Mouse (Mus musculus) retina, adult 2 months (tissue): ENCODE measurements around the gene Hoxd13.

ENCODE experiments used
- DNase-seq: peaks from one replicate; pipeline ENCODE4 v3.0.0-alpha.2; 2012; ENCODE audit warnings: low read depth, low spot score

Hoxd13 gene

DNA sequence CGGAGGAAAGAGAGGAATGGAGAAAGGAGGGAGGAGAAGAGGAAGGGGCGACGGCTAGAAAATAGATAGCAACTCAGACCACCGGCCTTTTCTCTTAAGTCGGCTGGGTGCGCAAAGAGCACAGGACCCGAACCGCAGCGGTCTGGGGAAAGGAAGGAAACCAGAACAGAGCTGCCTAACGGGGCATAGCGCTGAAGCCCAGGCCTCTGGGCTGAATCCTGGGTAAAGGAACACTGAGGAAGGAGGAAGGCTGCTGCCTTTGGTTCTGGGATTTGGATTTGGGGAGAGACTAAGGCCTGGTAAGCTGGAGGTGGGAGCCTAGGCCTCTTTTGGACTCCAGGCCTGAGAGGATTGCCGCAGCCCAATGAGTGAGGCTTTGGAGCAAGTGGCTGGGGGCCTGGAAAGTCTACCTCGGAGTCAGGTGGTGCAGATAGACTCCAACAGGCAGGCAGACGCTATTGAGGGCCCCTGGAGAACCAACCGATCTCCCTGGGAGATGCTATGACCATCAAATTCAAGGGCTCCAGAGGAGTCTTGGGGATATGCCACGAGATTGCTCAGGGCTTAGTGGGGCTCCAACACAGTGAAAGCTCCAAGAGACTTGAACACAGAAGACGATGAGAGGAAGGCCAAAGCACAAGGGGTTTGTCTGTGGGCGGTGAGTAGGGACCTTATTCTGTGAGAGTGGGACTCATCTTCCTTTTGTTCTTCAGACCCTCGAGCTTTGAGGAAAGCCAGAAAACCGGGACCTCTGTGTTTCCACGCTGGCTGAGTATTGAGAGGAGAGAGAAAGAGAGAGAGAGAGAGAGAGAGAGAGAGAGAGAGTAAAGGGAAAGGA, 12.7 kb downstream of the Hoxd13 start:
- DNase-seq, result no peak

DNA sequence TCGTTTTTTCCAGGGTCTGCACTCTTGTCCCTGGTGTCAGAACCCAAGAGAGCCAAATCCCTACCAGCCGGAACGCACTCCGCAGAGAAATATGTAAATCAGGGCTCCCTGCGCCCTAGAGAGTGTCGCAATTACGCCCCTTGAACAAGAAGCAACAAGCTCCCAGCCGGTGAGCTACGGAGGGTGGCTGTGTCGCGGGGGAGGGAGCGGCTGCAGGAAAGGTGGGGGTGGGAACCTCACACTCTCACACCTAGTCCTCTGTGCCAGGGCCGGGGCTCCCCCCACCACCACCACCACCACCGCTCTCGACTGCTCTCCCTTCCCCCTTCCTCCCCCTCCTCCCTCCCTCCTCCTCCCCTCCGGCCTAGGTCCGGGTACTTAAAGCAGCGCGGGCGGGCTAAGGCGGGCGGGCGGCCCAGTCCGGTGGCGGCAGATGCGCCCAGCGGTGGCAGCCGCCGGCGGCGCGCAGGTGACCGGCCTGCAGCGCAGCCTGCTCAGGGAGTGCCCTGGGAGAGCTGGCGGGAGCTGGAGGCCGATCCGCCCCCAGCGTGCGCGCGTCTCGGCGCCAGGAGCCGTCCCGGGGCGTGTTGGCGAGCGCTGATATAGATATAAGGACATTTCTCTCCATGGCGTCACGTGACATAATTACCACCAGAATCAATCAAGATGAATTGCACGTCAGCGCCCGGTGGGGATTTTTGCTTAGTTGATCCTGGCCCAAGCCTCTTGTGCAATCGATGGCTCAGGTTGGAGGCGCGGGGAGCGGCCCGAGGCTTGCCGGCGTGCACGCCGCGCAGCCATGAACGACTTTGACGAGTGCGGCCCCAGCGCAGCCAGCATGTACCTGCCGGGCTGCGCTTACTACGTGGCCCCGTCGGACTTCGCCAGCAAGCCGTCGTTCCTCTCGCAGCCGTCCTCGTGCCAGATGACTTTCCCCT, 13.8 kb downstream of the Hoxd13 start:
- no peak for DNase-seq

DNA sequence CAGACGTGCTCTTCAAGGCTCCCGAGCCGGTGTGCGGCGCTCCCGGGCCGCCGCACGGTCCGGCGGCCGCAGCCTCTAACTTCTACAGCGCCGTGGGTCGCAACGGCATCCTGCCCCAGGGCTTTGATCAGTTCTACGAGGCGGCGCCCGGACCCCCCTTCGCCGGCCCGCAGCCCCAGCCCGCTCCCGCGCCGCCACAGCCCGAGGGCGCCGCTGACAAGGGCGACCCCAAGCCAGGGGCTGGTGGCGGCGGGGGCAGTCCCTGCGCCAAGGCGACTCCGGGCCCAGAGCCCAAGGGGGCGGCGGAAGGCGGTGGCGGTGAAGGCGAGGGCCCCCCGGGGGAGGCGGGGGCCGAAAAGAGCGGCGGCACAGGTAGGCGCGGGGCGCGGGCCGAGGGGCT, 14.7 kb downstream of the Hoxd13 start:
- no peak for DNase-seq

DNA sequence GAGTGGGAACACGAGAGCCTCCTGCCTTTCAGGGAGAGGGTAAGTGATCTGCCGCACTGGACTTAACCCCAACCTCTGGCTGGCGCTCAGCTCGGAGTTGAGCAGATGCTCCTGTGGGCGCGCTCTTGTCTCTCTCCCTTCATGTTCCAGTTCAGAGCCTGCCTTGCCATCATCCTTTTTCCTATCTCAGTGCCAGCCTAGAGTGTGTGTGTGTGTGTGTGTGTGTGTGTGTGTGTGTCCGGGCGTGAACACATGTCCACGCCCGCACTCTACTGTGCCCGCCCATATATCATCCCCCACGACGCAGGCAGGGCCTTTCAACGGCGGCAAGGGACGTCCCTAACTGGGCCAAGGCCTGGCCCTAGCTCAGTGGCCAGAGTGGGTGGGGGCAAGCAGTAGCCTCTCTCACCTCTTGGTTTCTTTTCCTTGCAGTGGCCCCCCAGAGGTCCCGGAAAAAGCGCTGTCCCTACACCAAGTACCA, 15.4 kb downstream of the Hoxd13 start:
- no peak for DNase-seq

DNA sequence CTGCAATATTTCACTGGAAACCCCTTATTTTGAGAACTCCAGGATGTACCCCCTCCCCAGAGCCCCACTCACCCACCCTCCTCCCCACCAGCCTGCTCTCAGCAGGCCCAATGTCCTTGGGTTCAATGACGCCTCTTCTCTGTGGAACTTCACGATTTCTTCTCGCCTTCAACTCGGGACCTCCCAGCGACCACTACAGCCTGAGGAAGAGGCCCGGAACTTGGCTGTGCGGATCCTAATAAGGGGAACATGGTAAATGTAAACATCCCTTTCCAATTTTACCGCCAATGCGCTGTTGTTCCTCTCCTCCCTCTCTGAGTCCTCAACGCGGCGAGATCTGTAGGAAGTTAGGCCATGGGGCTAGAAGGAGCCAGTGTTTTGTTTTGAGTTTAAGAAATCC, 16.0 kb downstream of the Hoxd13 start:
- DNase-seq, result no peak

GRCm38 (mm10) chr2:74685059-74685603, 17.0 kb downstream of the Hoxd13 start:
- DNase-seq, result no peak

GRCm38 (mm10) chr2:74686301-74686987, 18.3 kb downstream of the Hoxd13 start:
- no peak for DNase-seq

DNA sequence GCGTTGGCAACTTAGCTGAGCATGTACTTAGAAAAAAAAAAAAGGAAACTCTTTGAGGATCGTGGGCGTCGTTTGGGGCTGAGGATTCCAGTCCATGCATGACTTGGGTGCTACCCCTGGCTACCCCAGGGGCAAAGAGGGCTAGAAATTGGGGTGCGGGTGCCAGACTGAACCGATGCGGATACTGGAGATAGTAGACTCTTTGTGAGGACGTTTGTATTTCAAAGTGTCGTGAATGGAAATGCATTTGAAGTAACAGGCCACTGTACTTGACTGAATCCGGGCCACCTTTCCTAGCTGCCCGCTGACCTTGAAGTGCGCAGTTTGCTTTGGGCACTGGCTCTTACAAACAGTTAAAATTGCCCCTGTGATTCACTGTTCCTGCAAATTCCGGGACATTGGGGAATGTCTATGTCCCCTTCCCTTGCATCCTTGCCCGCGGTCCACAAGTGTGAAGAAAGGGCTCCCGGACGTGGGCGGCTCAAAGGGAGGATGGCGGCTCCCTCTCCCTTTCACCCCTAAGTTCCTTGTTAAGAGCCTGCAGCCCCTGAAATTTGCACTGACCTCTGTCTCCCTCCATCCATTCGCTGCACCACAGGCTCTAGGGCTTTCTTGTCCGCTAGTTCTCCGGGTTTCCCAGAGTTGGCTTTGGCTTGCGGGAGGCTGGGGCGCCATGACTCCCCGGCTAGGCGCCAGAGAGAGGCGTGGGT, 19.0 kb downstream of the Hoxd13 start:
- DNase-seq, result no peak

- DNase-seq, result no peak
These were observed 19.8 kb downstream of the Hoxd13 start for GRCm38 (mm10) chr2:74687698-74688555.

GRCm38 (mm10) chr2:74688795-74689573, 20.9 kb downstream of the Hoxd13 start:
- DNase-seq, result no peak

- DNase-seq, result no peak
These were observed 21.6 kb downstream of the Hoxd13 start for GRCm38 (mm10) chr2:74689574-74690337.

DNA sequence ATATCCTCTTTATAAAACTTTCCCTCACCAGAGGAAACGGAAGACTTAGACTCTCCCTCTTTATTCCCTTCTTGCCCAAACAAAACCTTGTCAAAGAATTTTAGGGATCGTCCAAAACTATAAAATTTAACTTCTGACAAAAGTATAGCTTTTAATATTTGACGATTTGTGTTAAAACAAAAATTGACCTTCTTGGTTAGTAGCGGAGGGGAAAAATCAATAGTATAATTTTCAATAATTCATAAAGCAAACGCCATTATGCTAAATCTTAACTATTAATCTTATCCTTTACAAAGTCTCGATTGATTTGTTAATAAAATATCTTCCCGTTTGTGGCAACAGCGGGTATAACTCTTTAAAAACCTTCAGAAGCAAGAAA, 22.2 kb downstream of the Hoxd13 start:
- DNase-seq, result no peak

DNA sequence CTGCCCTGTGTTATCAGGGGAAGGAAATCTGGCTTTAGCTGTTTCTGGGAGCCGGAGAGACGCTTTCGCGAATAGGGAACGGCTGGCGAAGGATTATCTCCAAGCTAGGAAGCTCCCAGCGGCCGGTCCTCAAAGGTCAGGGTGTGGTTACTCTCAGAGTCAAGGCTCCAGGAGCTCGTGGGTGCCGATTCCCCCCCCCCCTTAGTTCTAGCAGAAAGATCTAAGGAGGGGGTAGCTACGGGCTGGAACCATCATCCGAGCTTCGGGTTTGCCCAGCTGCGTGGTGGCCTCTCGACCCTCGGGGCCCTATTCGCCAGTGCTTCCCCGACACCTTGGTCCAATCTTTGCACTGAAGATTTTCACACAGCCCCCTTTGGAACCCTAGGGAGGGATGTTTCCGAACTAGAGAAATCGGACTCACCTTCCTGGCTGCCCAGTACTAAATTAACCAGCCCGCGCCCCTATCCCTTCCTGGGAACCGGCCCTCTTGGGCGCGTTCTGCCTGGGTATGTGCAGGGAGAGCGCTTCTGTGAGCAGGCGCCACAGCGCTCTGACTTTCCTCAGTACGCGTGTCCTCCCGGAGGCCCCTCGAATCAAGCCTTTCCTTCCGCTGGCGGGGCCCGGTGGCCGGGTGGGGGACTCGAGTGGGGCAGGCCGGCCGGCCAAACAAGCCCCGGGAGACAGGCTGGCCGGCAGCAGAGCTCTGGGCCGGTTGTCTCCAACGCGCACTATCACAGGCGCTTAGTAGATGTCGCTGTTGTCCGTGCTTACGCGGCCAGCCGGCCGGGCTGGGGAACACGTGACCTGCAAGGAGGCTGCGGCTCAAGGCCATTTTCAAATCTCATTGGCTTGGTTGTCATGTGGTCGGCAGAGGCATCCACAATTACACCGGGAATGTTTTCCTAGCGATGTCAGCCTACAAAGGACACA, 23.2 kb downstream of the Hoxd13 start, which contains the start of gene Hoxd10:
Hoxd10 (plus strand) TSS at position 903 of the 930 bp plus-strand sequence.
- no peak for DNase-seq

DNA sequence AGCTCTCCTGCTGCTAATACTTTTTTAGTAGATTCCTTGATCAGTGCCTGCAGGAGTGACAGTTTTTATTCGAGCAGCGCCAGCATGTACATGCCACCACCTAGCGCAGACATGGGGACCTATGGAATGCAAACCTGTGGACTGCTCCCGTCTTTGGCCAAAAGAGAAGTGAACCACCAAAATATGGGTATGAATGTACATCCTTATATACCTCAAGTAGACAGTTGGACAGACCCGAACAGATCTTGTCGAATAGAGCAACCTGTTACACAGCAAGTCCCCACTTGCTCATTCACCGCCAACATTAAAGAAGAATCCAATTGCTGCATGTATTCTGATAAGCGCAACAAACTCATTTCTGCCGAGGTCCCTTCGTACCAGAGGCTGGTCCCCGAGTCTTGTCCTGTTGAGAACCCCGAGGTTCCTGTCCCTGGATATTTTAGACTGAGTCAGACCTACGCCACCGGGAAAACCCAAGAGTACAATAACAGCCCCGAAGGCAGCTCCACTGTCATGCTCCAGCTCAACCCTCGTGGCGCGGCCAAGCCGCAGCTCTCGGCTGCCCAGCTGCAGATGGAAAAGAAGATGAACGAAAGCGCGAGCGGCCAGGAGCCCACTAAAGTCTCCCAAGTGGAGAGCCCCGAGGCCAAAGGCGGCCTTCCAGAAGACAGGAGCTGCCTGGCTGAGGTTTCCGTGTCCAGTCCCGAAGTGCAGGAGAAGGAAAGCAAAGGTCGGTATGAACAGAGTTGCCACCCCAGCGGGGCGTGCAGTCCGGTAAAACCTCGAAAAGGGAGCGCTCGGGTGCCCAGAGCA, 24.1 kb downstream of the Hoxd13 start:
- DNase-seq, result no peak

DNA sequence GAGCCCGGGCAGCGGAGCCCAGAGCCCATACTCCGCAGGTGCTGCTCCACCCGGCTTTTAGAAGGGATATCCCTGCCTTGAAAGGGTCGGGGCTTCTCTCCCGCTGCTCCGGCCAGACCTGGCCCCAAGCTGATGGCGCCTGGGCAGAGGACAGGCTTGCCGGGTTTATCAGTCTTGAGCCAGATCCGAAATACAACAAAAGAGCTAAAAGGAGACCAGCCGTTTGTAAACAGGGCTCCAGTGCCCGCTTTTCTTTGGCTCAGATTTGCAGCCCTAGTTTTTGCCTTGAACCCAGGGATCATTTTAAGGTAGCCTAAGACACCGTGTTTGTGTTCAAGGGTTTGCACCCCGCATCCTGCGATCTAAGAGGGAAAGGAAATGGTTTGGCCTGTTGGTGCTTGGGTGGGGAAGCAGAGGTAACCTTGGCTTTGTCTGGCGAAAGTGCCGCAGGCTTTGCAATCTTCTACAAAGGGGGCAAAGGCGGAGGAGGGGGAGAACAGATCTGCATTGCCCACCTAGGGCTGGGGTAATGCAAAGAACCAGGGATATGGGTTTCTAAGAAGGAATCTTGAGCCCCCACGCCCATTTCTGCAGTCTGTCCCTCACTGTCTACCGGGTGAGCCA, 24.8 kb downstream of the Hoxd13 start:
- no peak for DNase-seq

GRCm38 (mm10) chr2:74693432-74693827, 25.3 kb downstream of the Hoxd13 start:
- no peak for DNase-seq
